Mouse (Mus musculus) ovary, adult 18-20 months (tissue): ENCODE measurements around the gene Hrg.
"Not testable (repeated sequence)": the region's sequence is repeated elsewhere in the genome, so short reads cannot be mapped to it uniquely, and the experiment has no call there.

Experiments
- DNase-seq: peaks from one replicate; pipeline ENCODE4 v3.0.0; 2022; ENCODE audit warnings: low spot score, mixed read lengths

The Hrg gene

DNA sequence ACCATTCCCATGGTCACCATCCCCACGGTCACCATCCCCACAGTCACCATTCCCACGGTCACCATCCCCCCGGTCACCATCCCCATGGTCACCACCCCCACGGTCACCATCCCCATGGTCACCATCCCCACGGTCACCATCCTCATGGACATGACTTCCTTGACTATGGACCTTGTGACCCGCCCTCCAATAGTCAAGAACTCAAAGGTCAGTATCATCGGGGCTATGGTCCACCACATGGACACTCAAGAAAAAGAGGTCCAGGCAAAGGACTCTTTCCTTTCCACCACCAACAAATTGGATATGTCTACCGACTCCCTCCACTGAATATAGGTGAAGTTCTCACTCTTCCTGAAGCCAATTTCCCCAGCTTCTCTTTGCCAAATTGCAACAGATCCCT is 10.2 kb downstream of the Hrg start:
- no peak for DNase-seq

- no peak for DNase-seq
Measured at GRCm38 (mm10) chr16:22962256-22962655, 11.4 kb downstream of the Hrg start.

GRCm38 (mm10) chr16:22963293-22963692 is 12.4 kb downstream of the Hrg start:
- DNase-seq: no peak

- no peak for DNase-seq
Measured at GRCm38 (mm10) chr16:22967383-22968030, 16.6 kb downstream of the Hrg start.

GRCm38 (mm10) chr16:22996951-22997350 is 46.1 kb downstream of the Hrg start:
- not testable (repeated sequence) for DNase-seq
